Mouse (Mus musculus): ENCODE data around the gene Zfp488. TPM values are rescaled to one million over a fixed set of nuclear protein-coding genes. Genes with fewer than 3 reads are reported as not detected.

Gene Zfp488
- 1 to 10 TPM; 4.0 to 4.1 TPM for total RNA-seq (2021)
- long read RNA-seq, full-length matches to known transcripts = 3 of 4 reads
- long read RNA-seq, partial matches to known transcripts = 0 of 4 reads
- long read RNA-seq, other reads (novel, unspliced or antisense) = 1 of 4 reads

GRCm38 (mm10) chr14:33978604-33979059 lies at the start of gene Zfp488:
Zfp488 (minus strand) TSS chr14:33978764.
- peak in 1 of 2 experiments; percentile 17 for DNase-seq (ENCODE audit: low spot score in 2 of 2)

GRCm38 (mm10) chr14:34026710-34027109 lies 48.1 kb upstream of the Zfp488 start:
- no peak for DNase-seq (ENCODE audit: low spot score in 2 of 2)

GRCm38 (mm10) chr14:34016938-34017337 lies 38.4 kb upstream of the Zfp488 start:
- peak in 1 of 2 experiments; percentile 6 for DNase-seq (ENCODE audit: low spot score in 2 of 2)

GRCm38 (mm10) chr14:34016381-34016780 lies 37.8 kb upstream of the Zfp488 start, which contains the start of gene Gm5460:
Gm5460 (plus strand) TSS chr14:34016758.
- no peak for DNase-seq (ENCODE audit: low spot score in 2 of 2)

- DNase-seq (ENCODE audit: low spot score in 2 of 2) = no peak
Observed at GRCm38 (mm10) chr14:34015063-34015462, 36.5 kb upstream of the Zfp488 start, which contains the start of gene Gm30083. Gm30083 (minus strand) TSS chr14:34015182.

GRCm38 (mm10) chr14:34002358-34002757 lies 23.8 kb upstream of the Zfp488 start:
- no peak for DNase-seq (ENCODE audit: low spot score in 2 of 2)

GRCm38 (mm10) chr14:34001445-34001844 lies 22.9 kb upstream of the Zfp488 start:
- DNase-seq (ENCODE audit: low spot score in 2 of 2) = no peak

GRCm38 (mm10) chr14:34000076-34000475 lies 21.5 kb upstream of the Zfp488 start:
- DNase-seq (ENCODE audit: low spot score in 2 of 2) = no peak

GRCm38 (mm10) chr14:33997427-33997826 lies 18.9 kb upstream of the Zfp488 start:
- DNase-seq (ENCODE audit: low spot score in 2 of 2) = no peak

GRCm38 (mm10) chr14:33993521-33994289 lies 15.1 kb upstream of the Zfp488 start:
- DNase-seq (ENCODE audit: low spot score in 2 of 2) = no peak

- DNase-seq (ENCODE audit: low spot score in 2 of 2) = no peak
Observed at GRCm38 (mm10) chr14:33993051-33993450, 14.5 kb upstream of the Zfp488 start.

GRCm38 (mm10) chr14:33991971-33992370 lies 13.4 kb upstream of the Zfp488 start:
- DNase-seq (ENCODE audit: low spot score in 2 of 2) = no peak

GRCm38 (mm10) chr14:33989201-33989600 lies 10.6 kb upstream of the Zfp488 start:
- no peak for DNase-seq (ENCODE audit: low spot score in 2 of 2)

GRCm38 (mm10) chr14:33977748-33978147 lies 816 bp downstream of the Zfp488 start:
- DNase-seq (ENCODE audit: low spot score in 2 of 2) = no peak

GRCm38 (mm10) chr14:33974752-33975151 lies 3.8 kb downstream of the Zfp488 start:
- peak in 1 of 2 experiments; percentile 19 for DNase-seq (ENCODE audit: low spot score in 2 of 2)

GRCm38 (mm10) chr14:33972679-33973078 lies 5.9 kb downstream of the Zfp488 start:
- DNase-seq (ENCODE audit: low spot score in 2 of 2) = no peak

- no peak for DNase-seq (ENCODE audit: low spot score in 2 of 2)
Observed at GRCm38 (mm10) chr14:33965675-33966074, 12.9 kb downstream of the Zfp488 start.

- DNase-seq (ENCODE audit: low spot score in 2 of 2) = peak in 1 of 2 experiments; percentile 73
Observed at GRCm38 (mm10) chr14:33959341-33959740, 19.2 kb downstream of the Zfp488 start.

GRCm38 (mm10) chr14:33958841-33959240 lies 19.7 kb downstream of the Zfp488 start:
- no peak for DNase-seq (ENCODE audit: low spot score in 2 of 2)

- peak in 1 of 2 experiments; percentile 26 for DNase-seq (ENCODE audit: low spot score in 2 of 2)
Observed at GRCm38 (mm10) chr14:33958186-33958585, 20.4 kb downstream of the Zfp488 start.

- no peak for DNase-seq (ENCODE audit: low spot score in 2 of 2)
Observed at GRCm38 (mm10) chr14:33956055-33956454, 22.5 kb downstream of the Zfp488 start.

GRCm38 (mm10) chr14:33953761-33954160 lies 24.8 kb downstream of the Zfp488 start, which contains the start of gene Rbp3:
Rbp3 (plus strand) TSS chr14:33954003.
- DNase-seq (ENCODE audit: low spot score in 2 of 2) = no peak
